Mouse (Mus musculus) urinary bladder, adult 2 months (tissue): ENCODE results near the gene Ptprg. TPM values are rescaled to one million over a fixed set of nuclear protein-coding genes. Genes with fewer than 3 reads are reported as not detected.
A peak's percentile ranks its signal among the peaks of the same experiment; 100 is the strongest.
"Not testable (repeated sequence)": the region's sequence is repeated elsewhere in the genome, so short reads cannot be mapped to it uniquely, and the experiment has no call there.

ENCODE experiments used
- DNase-seq: peaks from one replicate; pipeline ENCODE4 v3.0.0; 2022; ENCODE audit warnings: low spot score
- polyA plus RNA-seq: library from polyadenylated mRNA; depleted of rRNA; stranded (reverse); fragments of >200 nt; gene quantifications from 2 replicates; pipeline ENCODE4 v1.2.3, GENCODE M21; 2012

Ptprg gene
- polyA plus RNA-seq, 1 experiment: 11.6 TPM

GRCm38 (mm10) chr14:11731223-11731920, 178.0 kb downstream of the Ptprg start:
- DNase-seq: no peak

DNA sequence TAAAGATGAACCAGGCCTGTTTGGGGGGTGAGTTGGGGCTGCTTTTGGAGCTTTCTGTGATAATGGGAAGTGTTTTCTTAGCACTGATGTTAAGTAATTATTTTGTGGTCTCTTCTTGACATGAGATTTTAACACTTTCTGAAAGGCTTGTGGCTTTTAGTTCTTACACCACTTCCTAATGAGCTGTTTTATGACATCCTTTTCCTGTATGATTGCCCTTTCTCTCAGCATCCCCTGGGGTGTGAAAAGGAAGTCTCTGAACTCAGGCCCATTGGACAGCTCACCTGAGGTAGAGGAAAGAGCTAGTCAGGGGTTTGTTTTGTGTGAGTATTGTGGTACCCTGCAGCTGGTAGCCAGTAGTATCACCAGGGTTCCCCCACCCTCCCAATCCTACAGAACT, 179.0 kb downstream of the Ptprg start:
- no peak for DNase-seq

DNA sequence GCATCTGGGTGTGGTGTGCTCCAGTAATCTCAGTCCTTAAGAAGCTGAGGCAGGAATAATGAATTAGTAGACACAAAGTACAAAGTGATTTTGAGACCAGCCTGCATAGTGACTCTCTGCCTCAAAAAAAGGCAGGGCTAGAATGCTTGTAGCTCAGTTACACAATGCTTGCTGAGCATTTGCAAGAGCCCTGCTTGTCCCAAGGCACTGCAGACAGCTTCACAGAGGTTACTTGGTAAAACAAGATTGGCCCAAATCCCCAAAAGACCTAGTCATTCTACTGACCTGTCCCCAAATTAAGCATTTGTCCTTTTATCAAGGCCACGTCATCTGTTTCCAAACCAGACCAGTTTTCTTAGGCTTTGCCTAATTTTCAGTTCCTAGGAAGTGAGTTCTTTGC, 190.4 kb downstream of the Ptprg start:
- DNase-seq: no peak

DNA sequence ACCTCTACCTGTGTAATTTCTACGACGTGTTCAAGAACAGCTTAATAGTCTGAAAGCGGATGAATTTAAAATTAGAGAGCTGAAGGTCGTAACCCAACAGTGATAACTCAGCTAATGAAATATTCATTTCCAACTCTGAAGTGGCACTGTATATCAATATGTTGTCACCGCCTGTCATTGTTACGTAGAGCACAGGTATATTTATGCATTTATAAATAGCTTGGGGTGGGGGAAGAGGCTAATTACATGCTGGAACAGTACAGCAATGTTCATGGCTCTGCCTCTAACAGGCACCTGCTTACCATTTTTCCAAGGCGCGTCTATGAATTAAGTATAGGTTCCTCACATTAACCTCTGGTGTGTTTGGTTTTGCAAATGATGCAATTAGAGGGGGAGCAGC, 199.3 kb downstream of the Ptprg start:
- DNase-seq: no peak

- no peak for DNase-seq
Measured at GRCm38 (mm10) chr14:11754656-11755055, 201.3 kb downstream of the Ptprg start.

- no peak for DNase-seq
Measured at GRCm38 (mm10) chr14:11758185-11758584, 204.9 kb downstream of the Ptprg start.

GRCm38 (mm10) chr14:11759356-11759755, 206.0 kb downstream of the Ptprg start:
- DNase-seq: no peak

GRCm38 (mm10) chr14:11762995-11763394, 209.7 kb downstream of the Ptprg start:
- DNase-seq: no peak

- DNase-seq: no peak
Measured at GRCm38 (mm10) chr14:11772736-11773135, 219.4 kb downstream of the Ptprg start.

GRCm38 (mm10) chr14:11774476-11775037, 221.2 kb downstream of the Ptprg start:
- no peak for DNase-seq

DNA sequence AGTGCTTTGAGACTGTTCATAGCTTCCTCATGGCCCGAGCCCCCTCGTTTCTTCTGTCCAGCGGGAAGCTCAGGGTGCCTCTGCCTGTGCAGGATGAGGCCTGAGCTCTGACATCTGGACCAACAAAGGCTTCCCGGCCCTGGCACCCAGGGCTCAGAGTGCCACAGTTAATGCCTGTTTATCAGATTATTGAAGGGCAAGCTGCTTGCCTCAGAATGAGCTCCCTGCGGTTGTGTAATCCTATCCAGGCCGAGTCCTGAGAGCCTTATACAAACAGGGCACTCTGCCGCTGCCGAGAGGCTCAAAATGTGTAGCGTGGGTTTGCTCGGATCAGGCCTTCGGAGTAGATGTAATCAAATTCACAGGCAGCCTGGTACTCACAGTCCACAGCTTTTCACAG, 221.9 kb downstream of the Ptprg start:
- DNase-seq: peak; percentile 20

DNA sequence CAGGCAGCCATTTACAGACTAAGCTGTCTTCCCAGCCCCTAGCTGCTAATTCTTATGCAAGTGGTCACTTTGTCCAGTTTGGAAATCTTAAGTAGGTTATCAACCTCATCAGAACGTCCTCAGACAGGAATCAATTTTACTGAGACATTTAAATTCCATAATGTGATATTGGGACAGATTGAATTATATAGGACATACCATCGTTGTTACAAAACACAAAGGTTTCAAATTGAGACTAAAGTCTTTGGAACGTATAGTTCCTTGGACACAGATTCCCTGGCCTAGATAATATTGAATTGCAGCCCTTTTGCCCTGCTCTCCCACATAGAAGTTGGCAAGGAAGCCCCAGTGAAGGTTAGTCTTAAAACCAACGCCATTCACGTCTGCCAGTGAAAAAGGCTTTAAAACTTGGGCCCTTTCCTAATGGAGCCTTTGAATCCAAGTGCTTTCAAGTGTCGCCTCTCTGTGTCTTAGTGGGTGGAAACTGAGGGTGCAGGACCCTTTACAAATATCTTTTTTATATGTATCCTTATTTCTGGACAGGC, 222.7 kb downstream of the Ptprg start:
- DNase-seq: no peak

GRCm38 (mm10) chr14:11776566-11776965, 223.2 kb downstream of the Ptprg start:
- no peak for DNase-seq

GRCm38 (mm10) chr14:11791190-11791589, 237.9 kb downstream of the Ptprg start:
- no peak for DNase-seq

DNA sequence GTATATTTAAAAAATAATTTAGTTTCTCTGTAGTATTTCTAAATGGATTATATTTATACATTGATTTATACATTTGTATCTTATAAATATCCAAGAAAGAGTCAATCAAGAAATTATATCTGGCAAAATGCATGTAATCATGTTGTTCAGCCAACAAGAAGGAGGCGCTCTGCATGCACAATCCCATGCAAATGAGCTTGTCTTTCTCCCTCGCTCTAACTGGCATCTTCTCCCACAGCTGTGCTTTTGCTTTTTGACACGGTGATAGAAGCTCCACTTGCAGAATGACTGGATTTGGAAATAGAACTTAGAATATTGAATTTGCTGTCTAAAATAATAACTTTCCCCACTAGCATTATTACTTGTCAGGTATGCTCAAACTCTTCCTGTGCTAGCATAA, 240.5 kb downstream of the Ptprg start:
- DNase-seq: no peak

DNA sequence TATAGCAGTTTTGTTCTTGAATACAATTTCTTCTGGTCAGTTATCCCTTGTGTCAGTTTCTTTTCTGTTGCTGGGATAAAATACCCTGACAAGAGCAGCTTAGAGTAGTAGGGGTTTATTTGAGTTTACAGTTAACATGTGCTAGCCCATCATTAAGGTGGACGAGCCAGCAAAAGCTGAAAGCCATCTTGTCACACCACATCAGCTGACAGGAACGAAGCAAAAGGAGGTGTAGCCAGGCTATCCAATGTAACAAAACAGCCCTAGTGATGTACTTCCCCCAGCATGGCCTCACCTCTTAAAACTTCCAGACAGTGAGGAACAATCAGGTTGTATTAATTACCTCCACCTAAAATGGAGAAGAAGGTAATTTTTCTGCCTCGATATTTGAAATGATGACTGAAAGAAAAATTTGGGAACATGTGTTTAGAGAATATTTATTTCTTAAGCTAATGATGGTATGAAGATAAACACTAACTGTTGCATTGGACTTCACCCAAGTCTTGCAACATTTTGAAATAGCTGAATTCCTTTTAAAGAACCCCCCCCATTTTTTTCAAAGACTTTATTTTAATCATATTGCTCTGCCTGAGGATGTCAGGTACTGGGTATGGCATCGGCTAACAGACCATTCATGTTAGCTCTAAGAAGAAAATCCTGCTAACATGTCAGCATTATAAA, 249.2 kb downstream of the Ptprg start:
- no peak for DNase-seq

DNA sequence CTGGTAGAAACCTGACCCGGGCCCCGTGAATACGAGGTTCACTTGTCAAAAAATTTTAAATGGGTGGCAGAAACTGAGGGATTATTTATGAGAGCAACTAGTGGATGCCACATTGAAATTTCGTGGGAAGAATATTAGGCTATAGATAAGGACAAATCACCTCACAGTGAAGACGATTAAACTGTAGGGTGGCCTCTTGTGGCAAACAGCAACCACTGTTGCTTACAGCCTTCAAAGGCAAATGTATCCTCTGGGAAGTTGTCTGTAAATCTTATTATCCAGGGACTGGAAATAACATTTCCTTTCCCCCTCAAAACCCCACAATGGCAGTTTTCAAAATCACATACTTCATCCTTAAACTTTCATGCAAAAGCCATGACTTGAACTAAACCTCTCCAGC, 253.3 kb downstream of the Ptprg start:
- DNase-seq: no peak

GRCm38 (mm10) chr14:11807465-11807864, 254.1 kb downstream of the Ptprg start:
- no peak for DNase-seq

DNA sequence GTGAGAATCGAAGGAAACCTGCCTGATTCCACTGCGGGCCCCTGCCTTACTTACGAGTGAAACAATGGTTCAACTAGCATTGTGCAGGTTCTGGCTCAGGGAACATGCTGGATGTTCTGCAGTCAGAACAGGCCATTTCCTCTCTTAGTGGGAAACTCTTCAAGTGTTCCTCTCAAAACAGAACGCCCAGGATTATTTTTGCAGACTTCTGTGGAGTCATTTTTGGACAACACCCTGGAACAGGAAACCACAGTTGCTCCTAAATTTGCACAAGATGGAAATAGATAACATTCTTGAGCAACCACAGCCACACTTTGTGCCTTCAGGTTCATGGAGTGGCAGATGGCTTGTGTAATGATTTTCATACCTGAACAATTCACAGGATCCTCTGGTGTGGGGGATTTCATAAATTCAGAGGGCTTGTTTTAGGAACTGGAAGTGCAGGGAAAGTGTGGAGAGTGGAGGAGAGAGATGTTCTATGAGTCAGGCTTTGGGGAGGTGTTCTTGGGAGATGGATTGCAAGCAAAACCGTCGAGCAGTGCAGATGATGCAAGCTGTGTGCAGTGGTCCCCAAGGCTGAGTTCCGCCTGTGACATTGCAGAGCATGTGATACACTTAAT, 257.9 kb downstream of the Ptprg start:
- DNase-seq: no peak

- DNase-seq: no peak
Measured at GRCm38 (mm10) chr14:11812291-11812690, 259.0 kb downstream of the Ptprg start.

DNA sequence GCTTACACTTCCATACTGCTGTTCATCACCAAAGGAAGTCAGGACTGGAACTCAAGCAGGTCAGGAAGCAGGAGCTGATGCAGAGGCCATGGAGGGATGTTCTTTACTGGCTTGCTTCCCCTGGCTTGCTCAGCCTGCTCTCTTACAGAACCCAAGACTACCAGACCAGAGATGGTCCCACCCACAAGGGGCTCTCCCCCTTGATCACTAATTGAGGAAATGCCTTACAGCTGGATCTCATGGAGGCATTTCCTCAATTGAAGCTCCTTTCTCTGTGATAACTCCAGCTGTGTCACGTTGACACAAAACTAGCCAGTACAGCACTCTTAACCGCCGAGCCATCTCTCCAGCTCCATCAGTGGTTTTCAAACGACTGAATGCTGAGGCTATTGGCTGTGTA, 261.5 kb downstream of the Ptprg start:
- DNase-seq: not testable (repeated sequence)

DNA sequence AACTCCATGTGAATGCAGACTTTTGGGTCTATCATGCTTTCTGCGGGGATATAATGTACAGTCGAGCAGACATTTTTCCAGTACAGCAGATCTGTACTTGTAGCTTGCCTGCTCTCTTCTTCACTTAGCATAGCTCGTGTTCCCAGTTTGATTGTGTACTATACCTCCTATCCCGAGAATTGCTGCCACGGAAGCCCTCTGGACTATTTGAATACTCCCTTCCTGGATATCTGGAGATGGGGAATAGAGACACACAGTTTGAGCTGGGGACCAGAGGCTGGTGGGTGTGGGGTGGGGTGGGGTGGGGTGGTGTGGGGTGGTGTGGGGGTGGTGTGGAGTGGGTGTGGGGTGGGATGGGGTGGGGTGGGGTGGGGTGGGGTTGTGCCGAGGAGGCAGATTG, 263.9 kb downstream of the Ptprg start:
- DNase-seq: no peak

- DNase-seq: no peak
Measured at GRCm38 (mm10) chr14:11818054-11818453, 264.7 kb downstream of the Ptprg start.
